Mouse (Mus musculus): ENCODE data around the gene Tinagl1. TPM values are rescaled to one million over a fixed set of nuclear protein-coding genes. Genes with fewer than 3 reads are reported as not detected.

The Tinagl1 gene
- polyA plus RNA-seq, 1 experiment: 29.5 TPM

GRCm38 (mm10) chr4:130131448-130132105, 43.3 kb downstream of the Tinagl1 start:
- H3K4me1 ChIP-seq (ENCODE audit: control insufficient read depth, insufficient read depth, low read length): no peaks in the 10 kb centered on the region; the same call in 1 of the 2 replicates
- TF ChIP-seq POLR2A (IDR thresholded peaks at IDR 0.05; ENCODE audit: borderline replicate concordance, control insufficient read depth, low read depth, low read length) (no peak), CTCF (IDR thresholded peaks at IDR 0.05; ENCODE audit: control insufficient read depth, insufficient read depth, low read length) (no peak)
- H3K27ac ChIP-seq (ENCODE audit: control insufficient read depth, insufficient read depth, low read depth, low read length, poor library complexity): no peak overlapping the region
- 80% methylated on average over 7 of the region's 7 CpGs for WGBS
- H3K4me3 ChIP-seq (replicated peaks; ENCODE audit: control insufficient read depth, low read depth, low read length): no peak overlapping the region

- no peak overlapping the region for H3K27ac ChIP-seq (ENCODE audit: control insufficient read depth, insufficient read depth, low read depth, low read length, poor library complexity)
- WGBS: 74% methylated on average over 13 of the region's 13 CpGs
- H3K4me3 ChIP-seq (replicated peaks; ENCODE audit: control insufficient read depth, low read depth, low read length): no peak overlapping the region
- H3K4me1 ChIP-seq (ENCODE audit: control insufficient read depth, insufficient read depth, low read length): no peaks in the 10 kb centered on the region; the same call in 1 of the 2 replicates
- TF ChIP-seq POLR2A (IDR thresholded peaks at IDR 0.05; ENCODE audit: borderline replicate concordance, control insufficient read depth, low read depth, low read length) (no peak), CTCF (IDR thresholded peaks at IDR 0.05; ENCODE audit: control insufficient read depth, insufficient read depth, low read length) (no peak)
Measured at GRCm38 (mm10) chr4:130130641-130131350, 44.1 kb downstream of the Tinagl1 start.

- H3K27ac ChIP-seq (ENCODE audit: control insufficient read depth, insufficient read depth, low read depth, low read length, poor library complexity): no peak overlapping the region
- no peak overlapping the region for H3K4me3 ChIP-seq (replicated peaks; ENCODE audit: control insufficient read depth, low read depth, low read length)
- no peaks in the 10 kb centered on the region; the same call in 1 of the 2 replicates for H3K4me1 ChIP-seq (ENCODE audit: control insufficient read depth, insufficient read depth, low read length)
- 82% methylated on average over 10 of the region's 10 CpGs for WGBS
- no peak for TF ChIP-seq CTCF (IDR thresholded peaks at IDR 0.05; ENCODE audit: control insufficient read depth, insufficient read depth, low read length)
- no peak for TF ChIP-seq POLR2A (IDR thresholded peaks at IDR 0.05; ENCODE audit: borderline replicate concordance, control insufficient read depth, low read depth, low read length)
Measured at GRCm38 (mm10) chr4:130130082-130130481, 44.8 kb downstream of the Tinagl1 start.

GRCm38 (mm10) chr4:130128907-130129306, 46.0 kb downstream of the Tinagl1 start:
- Histone ChIP-seq H3K27ac (ENCODE audit: control insufficient read depth, insufficient read depth, low read depth, low read length, poor library complexity) (no peak overlapping the region), H3K4me3 (replicated peaks; ENCODE audit: control insufficient read depth, low read depth, low read length) (no peak overlapping the region), H3K4me1 (ENCODE audit: control insufficient read depth, insufficient read depth, low read length) (no peaks in the 10 kb centered on the region)
- TF ChIP-seq CTCF (IDR thresholded peaks at IDR 0.05; ENCODE audit: control insufficient read depth, insufficient read depth, low read length) (no peak), POLR2A (IDR thresholded peaks at IDR 0.05; ENCODE audit: borderline replicate concordance, control insufficient read depth, low read depth, low read length) (no peak)
- WGBS: 68% methylated on average over 5 of the region's 5 CpGs

GRCm38 (mm10) chr4:130125935-130126334, 49.0 kb downstream of the Tinagl1 start:
- TF ChIP-seq CTCF (IDR thresholded peaks at IDR 0.05; ENCODE audit: control insufficient read depth, insufficient read depth, low read length) (no peak), POLR2A (IDR thresholded peaks at IDR 0.05; ENCODE audit: borderline replicate concordance, control insufficient read depth, low read depth, low read length) (no peak)
- H3K4me3 ChIP-seq (replicated peaks; ENCODE audit: control insufficient read depth, low read depth, low read length): no peak overlapping the region
- H3K4me1 ChIP-seq (ENCODE audit: control insufficient read depth, insufficient read depth, low read length): no peaks in the 10 kb centered on the region
- WGBS: 93% methylated on average over 5 of the region's 5 CpGs
- no peak overlapping the region for H3K27ac ChIP-seq (ENCODE audit: control insufficient read depth, insufficient read depth, low read depth, low read length, poor library complexity)

- 91% methylated on average over 6 of the region's 6 CpGs for WGBS
- H3K4me1 ChIP-seq (ENCODE audit: control insufficient read depth, insufficient read depth, low read length): no peaks in the 10 kb centered on the region
- no peak overlapping the region for H3K4me3 ChIP-seq (replicated peaks; ENCODE audit: control insufficient read depth, low read depth, low read length)
- TF ChIP-seq POLR2A (IDR thresholded peaks at IDR 0.05; ENCODE audit: borderline replicate concordance, control insufficient read depth, low read depth, low read length) (no peak), CTCF (IDR thresholded peaks at IDR 0.05; ENCODE audit: control insufficient read depth, insufficient read depth, low read length) (no peak)
- H3K27ac ChIP-seq (ENCODE audit: control insufficient read depth, insufficient read depth, low read depth, low read length, poor library complexity): no peak overlapping the region
Measured at GRCm38 (mm10) chr4:130125164-130125563, 49.8 kb downstream of the Tinagl1 start.

- 91% methylated on average over 4 of the region's 4 CpGs for WGBS
- Histone ChIP-seq H3K4me3 (replicated peaks; ENCODE audit: control insufficient read depth, low read depth, low read length) (no peak overlapping the region), H3K27ac (ENCODE audit: control insufficient read depth, insufficient read depth, low read depth, low read length, poor library complexity) (no peak overlapping the region), H3K4me1 (ENCODE audit: control insufficient read depth, insufficient read depth, low read length) (no peaks in the 10 kb centered on the region)
- TF ChIP-seq CTCF (IDR thresholded peaks at IDR 0.05; ENCODE audit: control insufficient read depth, insufficient read depth, low read length) (no peak), POLR2A (IDR thresholded peaks at IDR 0.05; ENCODE audit: borderline replicate concordance, control insufficient read depth, low read depth, low read length) (no peak)
Measured at GRCm38 (mm10) chr4:130124110-130124509, 50.8 kb downstream of the Tinagl1 start.

- Histone ChIP-seq H3K4me3 (replicated peaks; ENCODE audit: control insufficient read depth, low read depth, low read length) (no peak overlapping the region), H3K27ac (ENCODE audit: control insufficient read depth, insufficient read depth, low read depth, low read length, poor library complexity) (no peak overlapping the region), H3K4me1 (ENCODE audit: control insufficient read depth, insufficient read depth, low read length) (no peaks in the 10 kb centered on the region)
- no peak for TF ChIP-seq POLR2A (IDR thresholded peaks at IDR 0.05; ENCODE audit: borderline replicate concordance, control insufficient read depth, low read depth, low read length)
- no peak for TF ChIP-seq CTCF (IDR thresholded peaks at IDR 0.05; ENCODE audit: control insufficient read depth, insufficient read depth, low read length)
- WGBS: 88% methylated on average over 5 of the region's 5 CpGs
Measured at GRCm38 (mm10) chr4:130123020-130123419, 51.9 kb downstream of the Tinagl1 start.
